Mouse (Mus musculus) erythroblast, adult 5-6 weeks (primary cell): Measurements from ENCODE around the gene Col15a1. TPM values are rescaled to one million over a fixed set of nuclear protein-coding genes. Genes with fewer than 3 reads are reported as not detected.

ENCODE experiments used
- ATAC-seq: replicated peaks from 2 replicates; pipeline ENCODE4 v1.8.0; 2016; ENCODE audit warnings: moderate number of reproducible peaks, mild to moderate bottlenecking, moderate TSS enrichment, inconsistent platforms; ENCODE audit not compliant: poor library complexity, low FRiP score, severe bottlenecking
- total RNA-seq, 2 experiments: library from RNA; stranded (forward) in 1 of 2; stranded (reverse) in 1 of 2; fragments of 150-400 nt in 1 of 2; fragments of 200-764, 138-1000 nt in 1 of 2; gene quantifications; 2 replicates each; pipeline versions ENCODE4 v1.2.3 to v1.2.4; 2015 to 2017; ENCODE audit warnings: low replicate concordance in 2 of 2

Col15a1 gene
- total RNA-seq, 2 experiments from 2014 or later, result not detected

GRCm38 (mm10) chr4:47330378-47331052 is 122.6 kb downstream of the Col15a1 start:
- ATAC-seq, result no peak

- ATAC-seq, result no peak
These were observed 124.9 kb downstream of the Col15a1 start for GRCm38 (mm10) chr4:47332812-47333343.

- ATAC-seq, result no peak
These were observed 125.6 kb downstream of the Col15a1 start for GRCm38 (mm10) chr4:47333541-47333940.

- ATAC-seq, result no peak
These were observed 129.1 kb downstream of the Col15a1 start for GRCm38 (mm10) chr4:47336941-47337600.

GRCm38 (mm10) chr4:47342632-47343031 is 134.7 kb downstream of the Col15a1 start:
- ATAC-seq, result no peak

GRCm38 (mm10) chr4:47347022-47347421 is 139.1 kb downstream of the Col15a1 start:
- ATAC-seq, result no peak

GRCm38 (mm10) chr4:47349759-47350158 is 141.8 kb downstream of the Col15a1 start:
- no peak for ATAC-seq

GRCm38 (mm10) chr4:47351386-47352049 is 143.6 kb downstream of the Col15a1 start:
- ATAC-seq, result no peak

GRCm38 (mm10) chr4:47352061-47352661 is 144.2 kb downstream of the Col15a1 start:
- 0 out of 2 replicates have a peak, but pooled peaks have one; percentile 27 for ATAC-seq

- ATAC-seq, result peak; percentile 96
These were observed 144.9 kb downstream of the Col15a1 start, which contains the start of gene Tgfbr1 for GRCm38 (mm10) chr4:47352803-47353388. Tgfbr1 (plus strand) TSS chr4:47353222.

GRCm38 (mm10) chr4:47353416-47354111 is 145.6 kb downstream of the Col15a1 start:
- no peak for ATAC-seq

- no peak for ATAC-seq
These were observed 146.3 kb downstream of the Col15a1 start for GRCm38 (mm10) chr4:47354304-47354703.

GRCm38 (mm10) chr4:47362662-47363061 is 154.7 kb downstream of the Col15a1 start:
- ATAC-seq, result no peak

Other genes with a start within 250 kb of the Col15a1 start
- not detected in 2 replicates for gene Gabbr2, start 216.3 kb upstream of the Col15a1 start, total RNA-seq (2015; ENCODE audit: low replicate concordance)
- 0.17 and 1.3 TPM in 2 replicates for gene Gabbr2, start 216.3 kb upstream of the Col15a1 start, total RNA-seq (2017; ENCODE audit: low replicate concordance)
- gene Anks6, start 150.7 kb upstream of the Col15a1 start, total RNA-seq (2015; ENCODE audit: low replicate concordance), result not detected in 2 replicates
- not detected in 2 replicates for gene Anks6, start 150.7 kb upstream of the Col15a1 start, total RNA-seq (2017; ENCODE audit: low replicate concordance)
- gene Galnt12, start 116.3 kb upstream of the Col15a1 start, total RNA-seq (2015; ENCODE audit: low replicate concordance), result not detected in 2 replicates
- not detected in 2 replicates for gene Galnt12, start 116.3 kb upstream of the Col15a1 start, total RNA-seq (2017; ENCODE audit: low replicate concordance)
- 5.0 and 6.3 TPM in 2 replicates for gene Tgfbr1, start 145.1 kb downstream of the Col15a1 start, total RNA-seq (2015; ENCODE audit: low replicate concordance)
- gene Tgfbr1, start 145.1 kb downstream of the Col15a1 start, total RNA-seq (2017; ENCODE audit: low replicate concordance), result 7.8 and 8.1 TPM in 2 replicates